Mouse (Mus musculus) heart, embryonic 14.5 days (tissue): ENCODE measurements at regions not wholly inside any gene's neighbourhood (a gene's known extent, or its start where the extent isn't known, plus 50 kb on each side); places are given as distances from the start of the nearest gene placed in this dataset.

Experiments used
- ATAC-seq: fragments of 200-750 bp; cut with Nextera tagmentation; 2 replicates; pipeline ENCODE4 v1.8.0; 2017; ENCODE audit warnings: low read depth, moderate TSS enrichment; ENCODE audit not compliant: insufficient number of reproducible peaks, insufficient read depth, low FRiP score
- H3K27ac ChIP-seq, 2 experiments: fragments of 200-500 bp in 1 of 2; fragments of 300-500 bp in 1 of 2; sonication (generic) in 1 of 2; replicated peaks in 1 of 2; 2 replicates each; pipeline ENCODE4 v1.5.1; 2012 to 2014; ENCODE audit warnings: low read depth in 2 of 2, low read length in 2 of 2, control low read depth in 1 of 2, mild to moderate bottlenecking in 1 of 2, mixed read lengths in 1 of 2; ENCODE audit not compliant: control insufficient read depth in 1 of 2, insufficient read depth in 1 of 2
- H3K27me3 ChIP-seq: fragments of 300-500 bp; sonication (generic); 2 replicates; pipeline ENCODE4 v1.6.1; 2014; ENCODE audit warnings: mild to moderate bottlenecking, low read length, control low read depth; ENCODE audit not compliant: control insufficient read depth, insufficient read depth
- H3K36me3 ChIP-seq: fragments of 300-500 bp; sonication (generic); 2 replicates; pipeline ENCODE4 v1.6.1; 2014; ENCODE audit warnings: mild to moderate bottlenecking, control low read depth, low read length, mixed read lengths; ENCODE audit not compliant: control insufficient read depth, insufficient read depth
- H3K4me1 ChIP-seq, 2 experiments: fragments of 200-500 bp in 1 of 2; fragments of 300-500 bp in 1 of 2; sonication (generic) in 1 of 2; 2 replicates each; pipeline ENCODE4 v1.6.1; 2012 to 2014; ENCODE audit warnings: low read length in 2 of 2, control low read depth in 1 of 2, mixed read lengths in 1 of 2; ENCODE audit not compliant: control insufficient read depth in 2 of 2, insufficient read depth in 2 of 2
- H3K4me2 ChIP-seq: fragments of 300-500 bp; sonication (generic); 2 replicates; pipeline ENCODE4 v1.6.1; 2014; ENCODE audit warnings: mild to moderate bottlenecking, low read length
- H3K4me3 ChIP-seq, 2 experiments: fragments of 200-500 bp in 1 of 2; fragments of 300-500 bp in 1 of 2; sonication (generic) in 1 of 2; 2 replicates each; pipeline ENCODE4 v1.5.1; 2012 to 2014; ENCODE audit warnings: low read length in 2 of 2, mild to moderate bottlenecking in 2 of 2, control low read depth in 1 of 2, low read depth in 1 of 2, moderate library complexity in 1 of 2; ENCODE audit not compliant: control insufficient read depth in 1 of 2, insufficient read depth in 1 of 2
- H3K9ac ChIP-seq: fragments of 300-500 bp; sonication (generic); 2 replicates; pipeline ENCODE4 v1.6.1; 2014; ENCODE audit warnings: mild to moderate bottlenecking, low read length
- H3K9me3 ChIP-seq: fragments of 300-500 bp; sonication (generic); 2 replicates; pipeline ENCODE4 v1.6.1; 2016; ENCODE audit warnings: low read length, control low read depth; ENCODE audit not compliant: control insufficient read depth
- WGBS: fragments of 180-500 bp; shearing (Covaris S2); extraction: QIAGEN DNeasy Blood & Tissue Kit; methylation state at CpG from one replicate; pipeline ENCODE4 v1.1.7; 2014; 5-methylcytosine and 5-hydroxymethylcytosine counted together

DNA sequence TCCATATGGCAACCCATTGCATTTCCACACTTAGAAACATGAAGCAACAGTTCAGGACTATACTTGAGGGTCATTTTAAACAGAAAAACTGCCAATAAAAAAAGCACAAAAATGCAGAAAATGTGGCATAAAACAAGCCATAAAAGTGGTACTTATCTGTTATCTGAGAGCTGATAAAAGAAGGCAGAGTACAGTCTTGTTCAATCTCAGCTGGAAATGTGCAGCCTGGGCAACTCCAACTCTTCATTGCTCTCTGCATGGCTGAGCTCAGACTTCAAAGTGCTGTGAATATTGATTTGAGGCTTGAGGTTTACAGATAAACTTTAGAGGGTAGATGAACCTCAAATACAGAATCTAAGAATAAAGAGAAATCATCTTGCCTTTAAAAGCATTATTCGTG, 151.1 kb upstream of the Lrrn1 start:
- WGBS: 77% methylated on average over 1 of the region's 1 CpGs

DNA sequence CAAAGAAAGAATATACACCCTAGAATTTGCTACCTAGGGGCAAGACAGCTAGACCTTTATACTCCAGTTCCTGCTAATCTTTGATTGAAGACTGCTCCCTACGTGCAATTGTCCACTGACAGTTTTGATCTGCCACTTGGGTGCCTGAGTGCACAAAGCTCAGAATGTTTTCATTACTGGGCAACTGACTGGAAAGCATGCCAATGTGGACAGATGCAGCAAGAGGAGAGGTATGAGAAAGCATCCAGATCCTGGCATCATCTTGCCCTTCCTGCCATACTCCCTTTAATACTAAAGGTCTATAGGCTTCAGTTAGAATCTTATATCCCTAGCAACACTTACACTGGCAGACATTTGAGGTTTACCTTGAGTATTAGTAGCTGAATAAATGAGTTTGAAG, 148.9 kb upstream of the Lrrn1 start:
- H3K9me3 ChIP-seq: no peaks in the 10 kb centered on the region
- WGBS: 74% methylated on average over 1 of the region's 1 CpGs
- H3K36me3 ChIP-seq: no peaks in the 10 kb centered on the region
- no peak overlapping the region for H3K4me3 ChIP-seq
- no peak overlapping the region for H3K9ac ChIP-seq
- no peaks in the 10 kb centered on the region for H3K4me1 ChIP-seq
- H3K27ac ChIP-seq: no peak overlapping the region
- H3K27me3 ChIP-seq: no peaks in the 10 kb centered on the region
- no peak overlapping the region for H3K4me2 ChIP-seq
- ATAC-seq: no peak

More for the DNA sequence above, 151.1 kb upstream of the Lrrn1 start:
- no peak overlapping the region for H3K4me2 ChIP-seq
- H3K9ac ChIP-seq: no peak overlapping the region
- no peak overlapping the region for H3K27ac ChIP-seq
- no peak overlapping the region for H3K4me3 ChIP-seq
- no peaks in the 10 kb centered on the region for H3K4me1 ChIP-seq
- no peaks in the 10 kb centered on the region for H3K9me3 ChIP-seq
- H3K36me3 ChIP-seq: no peaks in the 10 kb centered on the region
- ATAC-seq: no peak
- H3K27me3 ChIP-seq: no peaks in the 10 kb centered on the region

DNA sequence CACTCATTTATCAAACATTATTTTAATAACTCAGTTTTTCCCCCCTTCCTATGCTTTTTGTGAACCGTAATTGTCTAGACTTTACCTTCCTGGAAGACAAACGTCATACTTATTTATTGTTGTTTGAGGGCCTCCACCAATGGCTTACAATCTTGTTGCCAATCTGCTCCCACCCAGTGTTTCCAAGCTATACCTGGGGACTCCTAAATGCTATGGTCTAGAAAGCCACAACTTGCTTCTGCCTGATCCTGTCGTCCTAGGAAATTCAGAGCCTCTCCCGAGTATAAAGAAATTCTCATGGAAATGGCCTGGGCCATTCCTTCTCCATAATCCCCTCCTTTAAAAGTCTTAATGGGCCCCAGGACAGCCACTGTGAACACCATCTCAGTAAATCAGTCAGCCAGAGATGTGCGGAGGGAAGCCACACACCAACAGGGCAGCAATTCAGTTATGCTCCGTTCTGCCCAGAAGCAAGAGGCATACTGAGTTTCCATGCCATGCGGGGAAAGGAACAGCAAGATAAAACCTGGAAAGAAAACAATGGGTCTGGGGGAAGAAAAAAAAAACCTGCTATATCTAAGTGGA, 143.4 kb upstream of the Lrrn1 start:
- Histone ChIP-seq H3K9me3 (no peaks in the 10 kb centered on the region), H3K4me1 (no peaks in the 10 kb centered on the region), H3K27ac (no peak overlapping the region), H3K36me3 (no peaks in the 10 kb centered on the region), H3K4me2 (no peak overlapping the region), H3K9ac (no peak overlapping the region), H3K4me3 (no peak overlapping the region), H3K27me3 (no peaks in the 10 kb centered on the region)
- WGBS: 59% methylated on average over 7 of the region's 7 CpGs
- no peak for ATAC-seq

DNA sequence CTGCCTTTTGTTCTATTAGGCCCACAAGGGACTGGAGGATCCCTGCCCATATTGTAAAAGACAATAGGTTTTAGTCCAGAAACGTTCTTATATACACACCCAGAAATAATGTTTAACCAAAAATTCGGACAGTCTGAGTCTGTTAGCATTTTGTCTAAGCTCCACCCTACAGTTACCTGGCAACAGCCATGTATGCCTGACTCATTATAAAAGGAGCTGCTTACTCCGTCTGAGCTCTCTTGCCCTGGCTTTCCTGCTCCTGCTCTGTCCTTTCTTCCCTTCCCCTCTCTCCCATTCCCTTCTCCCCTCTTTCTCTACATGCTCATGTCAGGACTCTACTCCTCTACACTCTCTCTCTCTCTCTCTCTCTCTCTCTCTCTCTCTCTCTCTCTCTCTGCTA, 139.7 kb upstream of the Lrrn1 start:
- 65% methylated on average over 3 of the region's 3 CpGs for WGBS
- no peaks in the 10 kb centered on the region for H3K27me3 ChIP-seq
- no peaks in the 10 kb centered on the region for H3K36me3 ChIP-seq
- no peaks in the 10 kb centered on the region for H3K4me1 ChIP-seq
- no peak overlapping the region for H3K4me2 ChIP-seq
- no peak overlapping the region for H3K4me3 ChIP-seq
- H3K9ac ChIP-seq: no peak overlapping the region
- H3K9me3 ChIP-seq: no peaks in the 10 kb centered on the region
- no peak for ATAC-seq
- H3K27ac ChIP-seq: no peak overlapping the region

DNA sequence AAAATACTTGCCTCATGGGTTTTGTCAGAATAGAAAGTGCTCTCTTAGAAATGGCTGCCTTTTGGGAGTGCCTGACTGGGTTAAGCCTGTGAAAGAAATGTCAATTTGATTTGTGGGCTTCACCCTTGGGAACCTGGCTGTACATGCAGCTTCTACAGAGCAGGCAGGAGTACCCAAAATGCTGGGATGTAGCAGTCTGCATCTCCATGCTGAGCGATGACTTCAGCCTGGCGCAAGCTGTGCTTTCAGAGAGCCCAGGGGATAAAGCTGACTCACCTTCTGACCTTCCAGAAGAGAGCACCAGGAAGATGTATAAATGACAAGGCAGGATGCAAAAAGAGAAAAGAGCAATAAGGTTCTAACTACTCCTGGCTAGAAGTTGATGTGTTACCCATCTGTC, 135.0 kb upstream of the Lrrn1 start:
- Histone ChIP-seq H3K36me3 (no peaks in the 10 kb centered on the region), H3K9ac (no peak overlapping the region), H3K27ac (no peak overlapping the region), H3K4me3 (no peak overlapping the region), H3K4me2 (no peak overlapping the region), H3K9me3 (0 out of 2 replicates have a peak, but pooled peaks cover 3% of the 10 kb centered on the region), H3K27me3 (no peaks in the 10 kb centered on the region), H3K4me1 (no peaks in the 10 kb centered on the region)
- no peak for ATAC-seq
- WGBS: 68% methylated on average over 2 of the region's 2 CpGs

DNA sequence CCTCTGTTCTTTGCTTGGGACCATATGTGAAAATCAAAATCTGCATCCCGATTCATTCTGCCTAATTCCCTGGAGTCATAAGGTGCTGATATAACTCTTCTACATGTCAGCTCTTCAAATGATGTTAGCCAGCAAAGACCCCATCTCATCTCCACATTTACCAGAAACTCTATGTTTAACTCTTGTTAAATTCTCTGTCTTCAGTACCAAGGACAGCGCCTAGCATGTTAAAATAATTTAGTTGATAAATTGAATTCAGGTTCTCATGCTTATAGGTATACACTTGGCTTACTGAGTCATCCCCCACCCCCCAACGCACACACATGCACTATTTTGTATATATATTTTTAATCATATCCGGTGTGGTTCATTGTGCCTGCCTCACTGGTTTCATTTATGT, 113.8 kb upstream of the Lrrn1 start:
- Histone ChIP-seq H3K9me3 (no peaks in the 10 kb centered on the region), H3K27ac (no peak overlapping the region), H3K36me3 (no peaks in the 10 kb centered on the region), H3K4me1 (no peaks in the 10 kb centered on the region), H3K27me3 (no peaks in the 10 kb centered on the region), H3K9ac (no peak overlapping the region), H3K4me2 (no peak overlapping the region), H3K4me3 (no peak overlapping the region)
- 69% methylated on average over 4 of the region's 4 CpGs for WGBS
- no peak for ATAC-seq

DNA sequence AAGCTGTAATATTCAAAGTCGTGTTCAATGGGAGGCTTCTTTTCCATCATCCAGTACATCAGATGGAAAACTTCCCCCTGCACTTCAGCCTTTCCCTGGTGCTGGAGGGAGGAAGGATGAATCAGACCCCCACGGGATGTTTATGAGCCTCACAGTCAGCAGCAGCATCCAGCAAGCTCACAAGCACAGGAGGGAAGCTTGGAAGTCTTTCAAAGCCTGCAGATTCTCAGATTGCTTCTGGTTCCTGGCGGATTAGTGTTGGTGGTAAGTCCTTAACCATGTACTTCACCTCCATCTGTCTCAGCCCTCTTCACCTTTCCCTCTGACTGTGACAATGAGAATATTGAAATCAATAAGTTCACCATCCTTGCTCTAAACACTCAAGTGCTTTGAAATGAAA, 107.5 kb upstream of the Lrrn1 start:
- WGBS: 33% methylated on average over 3 of the region's 3 CpGs
- Histone ChIP-seq H3K27ac (no peak overlapping the region), H3K4me3 (no peak overlapping the region), H3K4me1 (no peaks in the 10 kb centered on the region), H3K9me3 (no peaks in the 10 kb centered on the region), H3K36me3 (no peaks in the 10 kb centered on the region), H3K9ac (no peak overlapping the region), H3K27me3 (no peaks in the 10 kb centered on the region), H3K4me2 (no peak overlapping the region)
- ATAC-seq: no peak

DNA sequence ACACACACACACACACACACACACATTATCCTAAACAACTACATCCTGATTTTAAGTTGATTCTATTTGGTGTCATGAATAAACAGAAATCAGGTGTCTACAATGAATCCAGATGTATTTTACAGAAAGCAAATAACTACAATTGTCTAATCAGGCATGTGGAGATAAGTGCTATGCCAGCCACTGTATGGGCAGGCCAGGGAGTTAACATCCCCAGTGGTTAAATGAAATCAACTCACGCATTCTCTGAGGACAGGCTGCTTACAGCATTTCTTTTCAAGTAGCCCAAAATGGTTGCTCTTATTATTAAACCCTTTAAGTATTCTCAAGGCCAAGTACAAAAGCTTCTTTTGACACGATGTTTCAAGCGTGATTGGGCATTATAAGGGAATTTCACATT, 103.0 kb upstream of the Lrrn1 start:
- no peak overlapping the region for H3K4me3 ChIP-seq
- H3K9ac ChIP-seq: no peak overlapping the region
- no peaks in the 10 kb centered on the region for H3K36me3 ChIP-seq
- H3K9me3 ChIP-seq: no peaks in the 10 kb centered on the region
- 66% methylated on average over 3 of the region's 3 CpGs for WGBS
- ATAC-seq: no peak
- no peak overlapping the region for H3K4me2 ChIP-seq
- H3K27me3 ChIP-seq: no peaks in the 10 kb centered on the region
- no peak overlapping the region for H3K27ac ChIP-seq
- H3K4me1 ChIP-seq: no peaks in the 10 kb centered on the region
